8 mouse cellular contexts compared by ENCODE assay signal in the genomic region with DNA sequence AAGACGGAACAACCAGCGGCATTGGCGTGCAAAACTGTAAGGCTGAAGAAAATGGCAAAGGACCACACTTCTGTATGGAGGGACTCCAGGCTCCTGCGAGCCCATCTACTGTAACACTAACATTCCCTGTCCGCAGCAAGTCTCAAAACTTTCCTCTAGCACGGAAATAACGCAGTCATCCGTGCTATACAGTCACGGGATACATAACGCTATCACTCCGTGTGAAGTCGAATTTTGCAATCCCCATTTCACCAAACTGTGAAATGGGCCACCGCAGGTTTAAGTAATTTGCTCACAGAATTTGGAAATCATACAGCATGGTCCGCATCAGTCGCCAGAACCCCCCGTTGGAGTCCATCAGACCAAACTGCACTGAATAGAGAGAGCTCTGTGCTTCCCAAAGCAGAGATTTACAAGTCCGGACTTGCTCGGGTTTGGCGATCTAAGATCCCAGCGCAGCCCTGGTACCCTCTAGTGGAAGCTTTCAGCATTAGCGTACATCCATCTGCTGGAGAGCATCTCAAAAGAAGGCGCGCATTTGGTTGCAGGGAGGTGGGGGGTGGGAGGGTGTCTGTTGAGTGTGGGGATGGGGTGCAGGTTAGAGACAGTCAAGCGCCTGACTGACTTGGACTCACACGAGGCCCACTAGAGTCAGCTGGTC. TPM values are rescaled to one million over a fixed set of nuclear protein-coding genes. Genes with fewer than 3 reads are reported as not detected.
DNase-seq lines count a peak whose midpoint lies in the region; ATAC-seq lines count a peak whose summit lies in the region.

No protein-coding gene starts in this region.

- H3K4me3 ChIP-seq in hindbrain, embryonic 15.5 days = peak overlapping the region; percentile 37

- H3K27ac ChIP-seq in hindbrain, embryonic 15.5 days (replicated peaks) = peak overlapping the region; percentile 42; the same call in 1 of the 2 replicates

- 0 out of 2 replicates have a peak, but pooled peaks cover 3% of the 10 kb centered on the region for H3K27me3 ChIP-seq in hindbrain, embryonic 15.5 days

- peak overlapping the region; percentile 71 for H3K4me2 ChIP-seq in hindbrain, embryonic 15.5 days

- WGBS in hindbrain, embryonic 15.5 days = under 1% methylated on average over 25 of the region's 25 CpGs

- ATAC-seq in hindbrain, embryonic 15.5 days (ENCODE audit: low FRiP score, low read depth) = peak; percentile 86

- no peaks in the 10 kb centered on the region for H3K9me3 ChIP-seq in hindbrain, embryonic 15.5 days

- H3K36me3 ChIP-seq in hindbrain, embryonic 15.5 days = no peaks in the 10 kb centered on the region

- peak; percentile 94 for DNase-seq in NIH3T3 (ENCODE audit: low read depth)
- peak; percentile 85 for DNase-seq in cerebellum, adult 9-11 months
- peak; percentile 72 to 84 for DNase-seq in frontal cortex, postnatal 36 days (ENCODE audit: low spot score in 2 of 2)
- DNase-seq in left cerebral cortex, adult 11 months (ENCODE audit: low spot score) = peak; percentile 68
- peak; percentile 83 to 84 for DNase-seq in lung, postnatal 4 days
- DNase-seq in retina, postnatal 1 day = peak; percentile 92
- peak; percentile 82 for DNase-seq in urinary bladder, postnatal 14 days (ENCODE audit: low spot score)

- peaks cover 23% of the 10 kb centered on the region for H3K4me1 ChIP-seq in hindbrain, embryonic 15.5 days (replicated peaks)

- H3K9ac ChIP-seq in hindbrain, embryonic 15.5 days = peak overlapping the region; percentile 46

RNA-seq across cellular contexts. Expression of gene Mrpl45, which starts 5.5 kb away (rescaled TPM):
- polyA plus RNA-seq in hindbrain, embryonic 15.5 days (2015; fragmentation: Nextera tagmentation; extraction: Ambion mirVana) = 36.8 and 38.2 TPM in 2 replicates

RNA-seq across cellular contexts. Expression of gene Npepps, which starts 29.6 kb away (rescaled TPM):
- 131 and 142 TPM in 2 replicates for polyA plus RNA-seq in hindbrain, embryonic 15.5 days (2015; fragmentation: Nextera tagmentation; extraction: Ambion mirVana)

RNA-seq across cellular contexts. Expression of gene Gpr179, which starts 41.8 kb away (rescaled TPM):
- 0.12 and 0.30 TPM in 2 replicates for polyA plus RNA-seq in hindbrain, embryonic 15.5 days (2015; fragmentation: Nextera tagmentation; extraction: Ambion mirVana)

RNA-seq across cellular contexts. Expression of gene Socs7, which starts 52.3 kb away (rescaled TPM):
- 9.0 and 9.5 TPM in 2 replicates for polyA plus RNA-seq in hindbrain, embryonic 15.5 days (2015; fragmentation: Nextera tagmentation; extraction: Ambion mirVana)

Comparison
In these comparisons a context has a peak if more than half of its experiments do, and no peak if none do; other contexts are left out.
1. Peak in every context shown above with its lines: DNase-seq, ATAC-seq, H3K4me3 ChIP-seq and H3K27ac ChIP-seq.